Mouse (Mus musculus) skeletal muscle tissue, adult 2 months (tissue): ENCODE results near the gene Cbx4.
A peak's percentile ranks its signal among the peaks of the same experiment; 100 is the strongest.

ENCODE experiments used
- DNase-seq: peaks from one replicate; pipeline ENCODE4 v3.0.0-alpha.2; 2012; ENCODE audit warnings: low read depth, low spot score

The Cbx4 gene

GRCm38 (mm10) chr11:119057291-119057690, 28.7 kb downstream of the Cbx4 start:
- DNase-seq, result no peak

- no peak for DNase-seq
Measured at GRCm38 (mm10) chr11:119056301-119057211, 29.5 kb downstream of the Cbx4 start.

GRCm38 (mm10) chr11:119055571-119056131, 30.4 kb downstream of the Cbx4 start:
- no peak for DNase-seq

- DNase-seq, result no peak
Measured at GRCm38 (mm10) chr11:119054351-119055345, 31.4 kb downstream of the Cbx4 start.

GRCm38 (mm10) chr11:119053738-119054350, 32.2 kb downstream of the Cbx4 start:
- no peak for DNase-seq

- peak; percentile 54 for DNase-seq
Measured at GRCm38 (mm10) chr11:119053257-119053670, 32.8 kb downstream of the Cbx4 start.

- no peak for DNase-seq
Measured at GRCm38 (mm10) chr11:119052661-119053256, 33.3 kb downstream of the Cbx4 start.

- no peak for DNase-seq
Measured at GRCm38 (mm10) chr11:119051927-119052660, 33.9 kb downstream of the Cbx4 start.

GRCm38 (mm10) chr11:119051426-119051825, 34.6 kb downstream of the Cbx4 start:
- no peak for DNase-seq

GRCm38 (mm10) chr11:119050361-119050760, 35.7 kb downstream of the Cbx4 start:
- no peak for DNase-seq

- DNase-seq, result no peak
Measured at GRCm38 (mm10) chr11:119048133-119048510, 37.9 kb downstream of the Cbx4 start.

- DNase-seq, result no peak
Measured at GRCm38 (mm10) chr11:119047261-119048132, 38.5 kb downstream of the Cbx4 start.

GRCm38 (mm10) chr11:119046601-119047245, 39.3 kb downstream of the Cbx4 start:
- DNase-seq, result peak; percentile 53

GRCm38 (mm10) chr11:119044551-119045337, 41.3 kb downstream of the Cbx4 start:
- no peak for DNase-seq

- DNase-seq, result no peak
Measured at GRCm38 (mm10) chr11:119043761-119044550, 42.1 kb downstream of the Cbx4 start.

GRCm38 (mm10) chr11:119043273-119043540, 42.8 kb downstream of the Cbx4 start:
- no peak for DNase-seq
